Mouse (Mus musculus): ENCODE measurements around the gene Exosc6.

DNA sequence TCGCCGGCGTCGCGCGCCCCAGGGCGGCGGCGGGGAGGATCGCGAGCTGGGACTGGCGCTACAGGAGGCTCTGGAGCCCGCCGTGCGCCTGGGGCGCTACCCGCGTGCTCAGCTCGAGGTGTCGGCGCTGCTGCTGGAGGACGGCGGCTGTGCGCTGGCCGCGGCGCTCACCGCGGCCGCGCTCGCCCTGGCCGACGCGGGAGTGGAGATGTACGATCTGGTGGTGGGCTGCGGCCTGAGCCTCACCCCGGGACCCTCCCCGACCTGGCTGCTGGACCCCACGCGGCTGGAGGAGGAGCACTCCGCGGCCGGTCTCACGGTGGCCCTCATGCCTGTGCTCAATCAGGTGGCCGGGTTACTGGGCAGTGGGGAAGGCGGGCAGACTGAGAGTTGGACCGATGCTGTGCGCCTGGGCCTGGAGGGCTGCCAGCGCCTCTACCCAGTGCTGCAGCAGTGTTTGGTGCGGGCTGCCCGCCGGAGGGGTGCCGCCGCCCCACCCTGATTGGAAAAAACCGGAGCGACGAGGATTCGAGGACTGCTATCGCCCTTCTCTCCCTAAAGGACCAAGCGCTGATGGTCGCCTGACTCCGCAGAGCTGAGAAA is 653 bp downstream of the Exosc6 start:
- TF ChIP-seq CTCF (IDR thresholded peaks at IDR 0.05; ENCODE audit: low read depth, low read length), result no peak
- TF ChIP-seq POLR2A (IDR thresholded peaks at IDR 0.05; ENCODE audit: extremely low read depth, insufficient read depth, low read length), result no peak
